Mouse (Mus musculus) Muller cell, postnatal 12 days (primary cell): ENCODE results near the gene 9130230L23Rik.

ENCODE experiments used
- DNase-seq: peaks from one replicate; pipeline ENCODE4 v3.0.0-alpha.2; 2015; ENCODE audit errors: inconsistent ontology term

Gene 9130230L23Rik

GRCm38 (mm10) chr5:65954130-65955080 is 49.7 kb downstream of the 9130230L23Rik start:
- no peak for DNase-seq

- no peak for DNase-seq
Measured at GRCm38 (mm10) chr5:65951513-65951909, 52.6 kb downstream of the 9130230L23Rik start.

GRCm38 (mm10) chr5:65950679-65951512 is 53.2 kb downstream of the 9130230L23Rik start:
- DNase-seq: no peak

GRCm38 (mm10) chr5:65950236-65950635 is 53.8 kb downstream of the 9130230L23Rik start:
- peak; percentile 76 for DNase-seq

GRCm38 (mm10) chr5:65949822-65950221 is 54.3 kb downstream of the 9130230L23Rik start:
- DNase-seq: no peak

GRCm38 (mm10) chr5:65941145-65941544 is 62.9 kb downstream of the 9130230L23Rik start:
- no peak for DNase-seq

- peak; percentile 73 for DNase-seq
Measured at GRCm38 (mm10) chr5:65937998-65938715, 65.9 kb downstream of the 9130230L23Rik start.

- DNase-seq: peak; percentile 90
Measured at GRCm38 (mm10) chr5:65937011-65937726, 66.9 kb downstream of the 9130230L23Rik start.

GRCm38 (mm10) chr5:65934783-65935182 is 69.3 kb downstream of the 9130230L23Rik start, which contains the start of gene Chrna9:
Gene Chrna9, plus strand, starts transcription at chr5:65934921.
- no peak for DNase-seq

GRCm38 (mm10) chr5:65933764-65934163 is 70.3 kb downstream of the 9130230L23Rik start:
- no peak for DNase-seq

- no peak for DNase-seq
Measured at GRCm38 (mm10) chr5:65933258-65933657, 70.8 kb downstream of the 9130230L23Rik start.

- no peak for DNase-seq
Measured at GRCm38 (mm10) chr5:65930171-65930570, 73.9 kb downstream of the 9130230L23Rik start.
